Mouse (Mus musculus) hindbrain, embryonic 11.5 days (tissue): Measurements from ENCODE around the gene Ptrh1. TPM values are rescaled to one million over a fixed set of nuclear protein-coding genes. Genes with fewer than 3 reads are reported as not detected.

Experiments
- ATAC-seq: fragments of 200-750 bp; cut with Nextera tagmentation; 2 replicates; pipeline ENCODE4 v1.8.0; 2017; ENCODE audit warnings: mild to moderate bottlenecking, moderate TSS enrichment, moderate library complexity; ENCODE audit not compliant: low FRiP score
- DNase-seq: peaks from one replicate; pipeline ENCODE4 v3.0.0-alpha.2; 2015; ENCODE audit warnings: low spot score
- H3K27ac ChIP-seq: fragments of 300-500 bp; sonication (generic); 2 replicates; pipeline ENCODE4 v1.5.1; 2014; ENCODE audit warnings: mild to moderate bottlenecking, low read depth, low read length
- H3K27me3 ChIP-seq: fragments of 300-500 bp; sonication (generic); 2 replicates; pipeline ENCODE4 v1.6.1; 2014; ENCODE audit warnings: mild to moderate bottlenecking, low read length, moderate library complexity, mixed read lengths; ENCODE audit not compliant: control insufficient read depth, insufficient read depth
- H3K36me3 ChIP-seq: fragments of 300-500 bp; sonication (generic); 2 replicates; pipeline ENCODE4 v1.6.1; 2014; ENCODE audit warnings: mild to moderate bottlenecking, low read length, moderate library complexity, mixed read lengths; ENCODE audit not compliant: control insufficient read depth, insufficient read depth
- H3K4me1 ChIP-seq: fragments of 300-500 bp; sonication (generic); replicated peaks from 2 replicates; pipeline ENCODE4 v1.6.1; 2014; ENCODE audit warnings: low read length, mixed read lengths; ENCODE audit not compliant: control insufficient read depth, insufficient read depth
- H3K4me2 ChIP-seq: fragments of 300-500 bp; sonication (generic); replicated peaks from 2 replicates; pipeline ENCODE4 v1.6.1; 2014; ENCODE audit warnings: mild to moderate bottlenecking, low read depth, low read length
- H3K4me3 ChIP-seq: fragments of 300-500 bp; sonication (generic); 2 replicates; pipeline ENCODE4 v1.5.1; 2014; ENCODE audit warnings: low read depth, low read length
- H3K9ac ChIP-seq: fragments of 300-500 bp; sonication (generic); 2 replicates; pipeline ENCODE4 v1.6.1; 2014; ENCODE audit warnings: low read depth, low read length
- H3K9me3 ChIP-seq: fragments of 300-500 bp; sonication (generic); 2 replicates; pipeline ENCODE4 v1.6.1; 2016; ENCODE audit warnings: low read length; ENCODE audit not compliant: control insufficient read depth
- WGBS: fragments of 180-500 bp; shearing (Covaris S2); extraction: QIAGEN DNeasy Blood & Tissue Kit; methylation state at CpG from one replicate; pipeline ENCODE4 v1.1.7; 2014; 5-methylcytosine and 5-hydroxymethylcytosine counted together
- polyA plus RNA-seq: library from polyadenylated mRNA; unstranded; fragments of >200 nt; fragmentation: Nextera tagmentation; extraction: Ambion mirVana; gene quantifications from 2 replicates; pipeline ENCODE4 v1.2.1, GENCODE M21; 2014

Ptrh1 gene
- polyA plus RNA-seq, 1 experiment from 2014 or later, result 4.2 TPM

DNA sequence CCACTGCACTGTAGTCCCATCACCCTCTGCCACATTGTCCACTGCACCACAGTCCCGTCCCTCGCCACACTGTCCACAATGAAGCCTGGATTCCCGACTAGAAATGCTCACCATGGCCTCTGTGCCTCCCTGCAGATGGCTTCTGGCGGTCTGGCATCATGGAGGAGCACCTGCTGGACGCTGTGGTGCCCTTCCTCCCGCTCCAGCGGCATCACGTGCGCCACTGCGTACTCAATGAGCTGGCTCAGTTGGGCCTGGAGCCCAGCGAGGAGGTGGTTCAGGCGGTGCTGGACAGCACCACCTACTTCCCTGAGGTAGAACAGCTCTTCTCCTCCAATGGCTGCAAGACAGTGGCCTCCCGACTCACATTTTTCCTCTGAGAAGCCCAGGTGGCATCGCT, 14.2 kb upstream of the Ptrh1 start:
- Histone ChIP-seq H3K27me3 (no peaks in the 10 kb centered on the region), H3K4me1 (no peaks in the 10 kb centered on the region), H3K4me2 (no peak overlapping the region), H3K9ac (no peak overlapping the region), H3K4me3 (no peak overlapping the region), H3K36me3 (no peaks in the 10 kb centered on the region; the same call in 1 of the 2 replicates), H3K9me3 (no peaks in the 10 kb centered on the region), H3K27ac (no peak overlapping the region)
- WGBS, result 91% methylated on average over 14 of the region's 14 CpGs
- ATAC-seq (no peak), DNase-seq (no peak)

DNA sequence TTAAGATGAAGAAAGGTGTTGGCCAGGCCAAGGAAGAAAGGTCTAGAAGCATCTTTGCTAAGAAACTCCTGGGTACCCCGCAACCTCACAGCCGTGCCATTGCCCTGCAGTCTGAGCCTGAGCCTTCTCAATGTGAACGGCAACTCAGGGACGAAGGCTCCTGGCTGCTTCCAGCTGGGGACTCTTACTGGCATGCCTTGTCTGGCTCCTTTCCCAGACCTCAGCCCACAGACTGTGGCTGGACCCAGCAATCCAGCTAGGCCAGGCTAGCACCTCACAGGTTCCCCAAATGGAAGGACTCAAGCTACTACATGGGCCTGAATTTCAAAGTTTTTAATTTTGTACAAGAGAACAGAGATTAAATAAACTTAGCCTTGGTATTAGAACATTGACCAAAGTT, 13.7 kb upstream of the Ptrh1 start:
- 97% methylated on average over 4 of the region's 4 CpGs for WGBS
- no peak for DNase-seq
- H3K4me1 ChIP-seq, result no peaks in the 10 kb centered on the region
- H3K27me3 ChIP-seq, result no peaks in the 10 kb centered on the region
- no peaks in the 10 kb centered on the region for H3K9me3 ChIP-seq
- ATAC-seq, result no peak
- no peak overlapping the region for H3K4me2 ChIP-seq
- H3K4me3 ChIP-seq, result no peak overlapping the region
- H3K27ac ChIP-seq, result no peak overlapping the region
- H3K36me3 ChIP-seq, result no peaks in the 10 kb centered on the region; the same call in 1 of the 2 replicates
- no peak overlapping the region for H3K9ac ChIP-seq

DNA sequence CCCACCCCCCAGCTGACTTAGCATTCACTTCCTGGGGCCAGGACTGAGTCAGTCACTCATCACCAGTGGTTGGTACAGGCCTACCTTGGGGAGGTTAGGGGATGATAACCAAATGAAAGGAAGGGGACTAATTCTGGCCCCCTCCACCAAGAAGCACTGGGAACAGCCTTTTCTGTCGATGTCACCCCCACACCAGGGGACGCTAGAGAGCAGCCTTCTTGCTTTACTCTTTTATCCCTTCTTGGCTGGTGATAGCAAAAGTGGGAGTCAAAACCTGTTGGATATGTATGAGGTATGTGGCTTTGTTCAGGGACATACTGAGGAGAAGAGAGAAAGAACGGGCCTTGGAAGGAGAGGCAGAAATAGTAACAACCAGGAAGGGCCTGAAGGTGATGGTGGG, 12.2 kb upstream of the Ptrh1 start:
- Histone ChIP-seq H3K9ac (no peak overlapping the region), H3K4me1 (no peaks in the 10 kb centered on the region), H3K27ac (no peak overlapping the region), H3K36me3 (no peaks in the 10 kb centered on the region; the same call in 1 of the 2 replicates), H3K4me2 (no peak overlapping the region), H3K4me3 (no peak overlapping the region), H3K9me3 (no peaks in the 10 kb centered on the region), H3K27me3 (no peaks in the 10 kb centered on the region)
- 83% methylated on average over 3 of the region's 3 CpGs for WGBS
- ATAC-seq, result no peak
- no peak for DNase-seq

DNA sequence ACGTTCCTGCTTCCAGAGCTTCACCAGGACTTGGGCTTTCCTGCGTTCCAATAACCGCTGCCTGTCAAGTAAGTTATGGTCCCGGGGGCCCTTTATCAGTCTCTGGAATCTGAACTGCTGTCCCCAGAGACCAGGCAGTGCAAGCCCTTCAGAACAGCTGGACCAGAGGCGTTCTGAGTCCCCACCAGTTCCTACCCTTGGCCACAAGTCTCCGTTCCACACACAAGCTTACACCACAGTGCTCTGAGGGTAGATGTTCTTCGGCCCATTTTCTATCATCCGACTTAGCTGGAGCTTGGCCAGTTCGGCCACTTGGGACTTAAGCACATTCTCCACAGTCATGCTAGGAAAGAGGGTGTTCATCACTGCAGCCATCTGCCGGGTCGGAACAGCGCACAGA, 8.3 kb upstream of the Ptrh1 start:
- no peak overlapping the region for H3K9ac ChIP-seq
- no peak overlapping the region for H3K4me2 ChIP-seq
- DNase-seq, result no peak
- H3K4me3 ChIP-seq, result no peak overlapping the region
- H3K27me3 ChIP-seq, result no peaks in the 10 kb centered on the region
- no peak overlapping the region for H3K27ac ChIP-seq
- WGBS, result 74% methylated on average over 12 of the region's 12 CpGs
- no peaks in the 10 kb centered on the region for H3K36me3 ChIP-seq
- no peaks in the 10 kb centered on the region for H3K4me1 ChIP-seq
- no peak for ATAC-seq
- H3K9me3 ChIP-seq, result no peaks in the 10 kb centered on the region

DNA sequence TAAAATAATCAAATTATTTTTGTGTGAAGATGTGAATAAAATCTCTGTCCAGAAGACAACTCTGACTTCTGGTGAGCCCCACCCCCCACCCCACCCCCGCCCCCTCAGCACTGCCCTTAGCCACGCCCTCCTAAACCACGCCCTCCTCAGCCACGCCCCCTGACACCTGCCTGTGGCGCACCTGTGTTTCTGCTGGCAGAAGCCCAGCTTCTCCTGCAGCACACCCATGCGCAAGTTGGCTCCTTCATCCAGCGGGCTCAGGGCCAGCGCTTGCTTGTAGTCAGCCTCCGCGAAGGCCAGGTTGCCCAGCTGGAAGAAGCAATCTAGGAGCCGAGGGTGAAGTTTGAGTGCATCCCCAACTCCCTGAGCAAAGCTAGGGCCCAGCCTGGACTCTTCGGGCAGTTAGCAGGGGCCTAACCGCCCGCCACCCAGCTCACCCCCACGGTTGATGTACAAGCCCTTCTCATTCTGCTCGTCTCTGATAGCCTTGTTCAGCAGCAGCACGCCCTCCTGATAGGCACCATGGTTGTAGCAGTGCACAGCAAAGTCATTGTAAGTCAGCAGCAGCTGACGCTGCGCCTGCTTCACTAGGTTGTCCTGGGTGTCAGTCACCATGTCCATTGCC, 6.8 kb upstream of the Ptrh1 start:
- Histone ChIP-seq H3K27ac (no peak overlapping the region), H3K36me3 (no peaks in the 10 kb centered on the region), H3K4me2 (no peak overlapping the region), H3K4me3 (no peak overlapping the region), H3K9me3 (no peaks in the 10 kb centered on the region), H3K4me1 (no peaks in the 10 kb centered on the region), H3K27me3 (no peaks in the 10 kb centered on the region), H3K9ac (no peak overlapping the region)
- WGBS, result 67% methylated on average over 15 of the region's 19 CpGs
- DNase-seq (no peak), ATAC-seq (no peak)

DNA sequence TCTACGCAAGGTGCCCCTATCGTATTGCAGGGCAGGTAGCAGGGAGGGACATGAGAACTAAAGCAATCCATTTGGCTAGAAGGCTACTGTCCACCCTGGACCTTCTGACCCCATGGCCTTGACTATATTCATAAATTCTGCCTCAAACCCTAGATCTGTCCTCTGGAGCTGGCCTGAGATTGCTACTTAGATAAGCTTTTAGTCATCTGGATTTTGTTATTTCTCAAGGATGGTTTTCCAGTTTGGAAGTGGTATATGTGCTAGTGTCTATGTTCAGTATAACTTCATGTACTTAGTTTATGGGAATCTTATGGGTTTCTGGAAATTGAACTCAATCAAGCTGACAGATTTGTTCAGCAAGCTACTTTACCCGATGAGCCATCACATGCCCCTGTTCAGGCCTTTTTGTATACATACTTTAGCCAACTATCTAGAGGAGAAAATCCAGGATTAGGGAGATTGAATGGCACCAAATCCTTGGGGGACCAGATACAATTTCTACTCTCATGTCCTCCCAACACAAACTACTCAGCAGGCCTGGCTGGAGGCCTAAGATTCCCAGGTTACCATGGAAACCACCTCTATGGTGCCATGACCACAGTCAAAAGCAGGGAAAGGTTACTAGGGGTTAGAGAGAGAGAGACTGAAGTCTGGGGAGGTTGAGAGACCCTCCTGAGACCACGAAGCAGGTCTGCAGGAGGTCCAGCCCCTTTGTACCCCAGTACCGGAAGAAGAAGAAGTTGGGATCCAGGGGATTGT, 6.1 kb upstream of the Ptrh1 start:
- no peak overlapping the region for H3K9ac ChIP-seq
- H3K4me1 ChIP-seq, result no peaks in the 10 kb centered on the region
- H3K9me3 ChIP-seq, result no peaks in the 10 kb centered on the region
- 67% methylated on average over 5 of the region's 5 CpGs for WGBS
- DNase-seq, result no peak
- no peaks in the 10 kb centered on the region for H3K36me3 ChIP-seq
- H3K4me3 ChIP-seq, result no peak overlapping the region
- no peak overlapping the region for H3K27ac ChIP-seq
- H3K4me2 ChIP-seq, result no peak overlapping the region
- no peaks in the 10 kb centered on the region for H3K27me3 ChIP-seq
- no peak for ATAC-seq

DNA sequence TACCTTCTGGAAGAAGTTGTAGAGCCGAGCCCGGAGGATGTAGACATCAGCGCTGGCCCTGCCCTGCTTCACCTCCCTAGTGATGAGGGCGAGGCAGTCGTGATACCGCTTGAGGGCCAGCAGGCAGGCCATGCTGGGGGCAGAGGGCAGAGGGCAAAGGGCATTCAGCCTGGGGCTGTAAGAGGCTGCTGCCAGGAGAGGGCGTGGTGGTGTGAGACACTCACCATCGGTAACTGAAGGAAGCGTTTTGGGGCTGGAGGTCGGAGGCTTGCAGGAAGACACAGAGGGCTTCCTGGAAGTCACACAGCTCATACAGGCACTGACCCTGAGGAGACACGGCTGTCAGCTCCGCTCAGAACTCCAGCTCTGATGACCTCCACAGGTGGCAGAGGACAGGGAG, 3.7 kb upstream of the Ptrh1 start:
- no peak for ATAC-seq
- H3K4me3 ChIP-seq, result no peak overlapping the region
- H3K36me3 ChIP-seq, result no peaks in the 10 kb centered on the region
- DNase-seq, result no peak
- H3K27me3 ChIP-seq, result no peaks in the 10 kb centered on the region
- H3K9me3 ChIP-seq, result no peaks in the 10 kb centered on the region
- no peak overlapping the region for H3K9ac ChIP-seq
- 0 out of 2 replicates have a peak, but pooled peaks cover 5% of the 10 kb centered on the region for H3K4me1 ChIP-seq
- H3K27ac ChIP-seq, result no peak overlapping the region
- WGBS, result 29% methylated on average over 12 of the region's 12 CpGs
- H3K4me2 ChIP-seq, result no peak overlapping the region

DNA sequence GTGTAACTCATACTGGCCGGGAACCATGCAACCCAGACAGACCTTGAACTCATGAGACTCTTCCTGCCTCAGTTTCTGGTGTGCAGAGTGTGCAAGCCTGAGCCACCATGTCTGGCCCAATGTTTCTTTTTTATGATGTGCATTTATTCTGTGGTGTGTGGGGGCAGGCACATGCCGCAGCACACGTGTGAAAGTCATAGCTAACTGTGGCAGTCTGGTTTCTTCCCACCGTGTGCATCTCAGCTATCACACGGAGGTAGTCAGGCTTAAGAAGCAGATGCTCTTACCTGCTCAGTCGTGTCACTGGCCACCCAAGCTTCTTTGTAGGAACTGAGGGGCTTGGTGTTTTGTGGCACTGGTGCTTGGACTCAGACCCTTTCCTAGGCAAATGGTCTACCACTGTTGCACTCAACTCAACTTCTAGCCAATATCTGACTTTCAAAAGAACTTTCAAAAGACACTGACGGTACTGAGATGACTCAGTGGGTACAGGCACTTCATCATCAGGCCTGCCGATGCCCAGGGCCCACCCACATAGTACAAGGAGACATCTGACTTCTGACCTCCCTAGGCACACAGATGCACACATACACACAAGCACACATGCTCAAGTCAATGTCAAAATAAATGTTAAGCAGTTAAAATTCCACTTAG, 2.8 kb upstream of the Ptrh1 start:
- 89% methylated on average over 8 of the region's 8 CpGs for WGBS
- Histone ChIP-seq H3K9me3 (no peaks in the 10 kb centered on the region), H3K4me2 (no peak overlapping the region), H3K27me3 (no peaks in the 10 kb centered on the region), H3K27ac (no peak overlapping the region), H3K4me1 (0 out of 2 replicates have a peak, but pooled peaks cover 5% of the 10 kb centered on the region), H3K4me3 (no peak overlapping the region), H3K9ac (no peak overlapping the region), H3K36me3 (no peaks in the 10 kb centered on the region)
- ATAC-seq (no peak), DNase-seq (no peak)
